9 mouse cellular contexts compared by ENCODE assay signal in the genomic region with DNA sequence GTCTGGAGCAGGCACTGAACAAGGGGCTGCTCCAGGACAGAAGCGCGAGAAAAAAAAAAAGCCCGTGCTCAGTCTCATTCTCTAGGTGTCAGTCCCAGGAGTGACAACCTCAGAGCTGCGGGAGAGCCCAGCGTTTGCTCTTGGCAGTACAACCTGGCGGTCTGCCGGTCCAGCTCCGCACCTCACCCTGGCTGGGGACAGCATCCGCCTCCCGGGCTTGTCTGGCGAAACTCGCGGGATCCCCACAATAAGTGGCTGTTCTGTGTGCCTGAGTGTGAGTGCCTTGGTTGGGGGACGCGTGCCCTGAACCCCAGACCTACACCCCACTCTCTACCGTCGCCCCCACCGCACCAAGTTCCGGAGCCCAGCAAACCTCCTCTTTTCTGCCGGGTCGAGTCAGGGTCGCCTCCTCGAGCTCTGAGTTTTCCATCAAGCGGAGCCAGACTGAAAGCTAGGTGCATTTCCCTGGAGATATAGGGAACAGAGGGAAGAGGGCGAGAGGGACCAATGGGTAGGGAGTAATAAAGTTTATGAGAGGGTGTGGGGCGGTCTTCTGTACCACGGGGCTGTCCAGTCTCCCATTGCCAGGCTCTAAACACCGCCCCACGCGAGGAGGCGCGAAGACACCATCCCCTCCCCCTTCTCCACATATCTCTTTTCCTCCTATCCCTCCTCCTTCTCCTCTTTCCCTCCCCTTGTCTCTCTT. TPM values are rescaled to one million over a fixed set of nuclear protein-coding genes. Genes with fewer than 3 reads are reported as not detected.
DNase-seq lines count a peak whose midpoint lies in the region; ATAC-seq and TF ChIP-seq lines count a peak whose summit lies in the region.
"Had no signal": no experiment of that assay in that cellular context is flagged by ENCODE, and none has a peak within 500 bp of the region (broad histone marks: within the 10 kb centered on the region; RNA-seq: fewer than 3 reads in every experiment).

No protein-coding gene starts in this region.

- ATAC-seq in megakaryocyte-erythroid progenitor cell, adult 5-6 weeks (replicated peaks; ENCODE audit: low FRiP score, low TSS enrichment, poor library complexity, severe bottlenecking): no peak
- no peak for ATAC-seq in frontal cortex, adult (ENCODE audit: low TSS enrichment)

- peak overlapping the region; percentile 35 for H3K4me3 ChIP-seq in bone marrow macrophage, adult 2 months (ENCODE audit: insufficient read depth, low read length)
- peak overlapping the region; percentile 17 for H3K4me3 ChIP-seq in myocyte

- no peak overlapping the region for H3ac ChIP-seq in myocyte (ENCODE audit: control insufficient read depth, insufficient read length)

- DNase-seq in kidney, postnatal 10 days: peak; percentile 28
- no peak for DNase-seq in kidney, adult 11 months
- DNase-seq in induced T-regulatory cell, adult 2 months (ENCODE audit: low read depth): peak; percentile 49
- DNase-seq in layer of hippocampus, postnatal 14 days (ENCODE audit: low spot score in 2 of 2): no peak

- no peaks in the 10 kb centered on the region for H3K4me1 ChIP-seq in bone marrow macrophage, adult 2 months (ENCODE audit: control insufficient read depth, insufficient read depth, low read length)

- no peak for TF ChIP-seq CTCF in bone marrow macrophage, adult 2 months (IDR thresholded peaks at IDR 0.05; ENCODE audit: low read depth, low read length)

- H3K79me2 ChIP-seq in myocyte (ENCODE audit: control insufficient read depth, insufficient read depth): no peaks in the 10 kb centered on the region

- H3K27ac ChIP-seq in bone marrow macrophage, adult 2 months (ENCODE audit: insufficient read depth, low read depth, low read length): no peak overlapping the region

- peaks cover 83% of the 10 kb centered on the region for H3K27me3 ChIP-seq in myocyte (ENCODE audit: control insufficient read depth, insufficient read depth, insufficient read length)

- no peaks in the 10 kb centered on the region for H3K36me3 ChIP-seq in myocyte (ENCODE audit: control insufficient read depth, insufficient read depth)

- H3K4me2 ChIP-seq in myocyte (ENCODE audit: low read depth): peak overlapping the region; percentile 85

- TF ChIP-seq POLR2A in bone marrow macrophage, adult 2 months (IDR thresholded peaks at IDR 0.05; ENCODE audit: borderline replicate concordance, low read depth, low read length): no peak
- no peak for TF ChIP-seq POLR2A in myocyte (IDR thresholded peaks at IDR 0.05; ENCODE audit: insufficient read length, low read depth)

TF ChIP-seq in myocyte, 11 proteins besides CTCF, POLR2A, EP300 and RAD21:
- TF ChIP-seq SRF (IDR thresholded peaks at IDR 0.05; ENCODE audit: control insufficient read depth, insufficient read length, low read depth): no peak
- no peak for TF ChIP-seq E2F4 (IDR thresholded peaks at IDR 0.05; ENCODE audit: insufficient read depth)
- no peak for TF ChIP-seq TCF3 (IDR thresholded peaks at IDR 0.05; ENCODE audit: insufficient read length, low read depth)
- no peak for TF ChIP-seq CEBPB (IDR thresholded peaks at IDR 0.05; ENCODE audit: insufficient read depth, poor library complexity, severe bottlenecking)
- TF ChIP-seq MAX (IDR thresholded peaks at IDR 0.05; ENCODE audit: low read depth): no peak
- TF ChIP-seq TCF12 (IDR thresholded peaks at IDR 0.05; ENCODE audit: insufficient read depth, poor library complexity, severe bottlenecking): no peak
- no peak for TF ChIP-seq MYOD1 (IDR thresholded peaks at IDR 0.05; ENCODE audit: control insufficient read depth in 1 of 3, insufficient read length in 2 of 3, low read depth in 2 of 3)
- TF ChIP-seq MYOG (IDR thresholded peaks at IDR 0.05; ENCODE audit: control insufficient read depth in 1 of 3, insufficient read depth in 1 of 3, insufficient read length in 2 of 3, low read depth in 2 of 3): no peak
- TF ChIP-seq USF1 (IDR thresholded peaks at IDR 0.05; ENCODE audit: low read depth): no peak
- TF ChIP-seq POLR2AphosphoS2 (IDR thresholded peaks at IDR 0.05; ENCODE audit: insufficient read length, low read depth): no peak
- no peak for TF ChIP-seq REST (IDR thresholded peaks at IDR 0.05; ENCODE audit: insufficient read depth, insufficient read length)

RNA-seq across cellular contexts. Expression of a gene that starts 0.6 kb away (rescaled TPM):
- not detected in 2 replicates for polyA plus RNA-seq in bone marrow macrophage, adult 2 months (2012; ENCODE audit: insufficient read depth, insufficient read length, missing spikeins)
- 0.66 TPM for polyA plus RNA-seq in myocyte (2012; fragmentation: generic; extraction: Trizol)
- not detected for total RNA-seq in layer of hippocampus, postnatal 14 days (2021)
- not detected in 2 replicates for total RNA-seq in megakaryocyte-erythroid progenitor cell, adult 5-6 weeks (2014; fragmentation: Nextera tagmentation)
- not detected in 2 replicates for total RNA-seq in megakaryocyte-erythroid progenitor cell, adult 5-6 weeks (2017)
- total RNA-seq: adrenal gland, postnatal 36 days had no signal

RNA-seq across cellular contexts. Expression of a gene that starts 32.3 kb away (rescaled TPM):
- not detected in 2 replicates for polyA plus RNA-seq in bone marrow macrophage, adult 2 months (2012; ENCODE audit: insufficient read depth, insufficient read length, missing spikeins)
- not detected for polyA plus RNA-seq in myocyte (2012; fragmentation: generic; extraction: Trizol)
- total RNA-seq in layer of hippocampus, postnatal 14 days (2021): under 1 TPM in 1 of 2 experiments, not detected in 1; 0.45 TPM
- total RNA-seq in megakaryocyte-erythroid progenitor cell, adult 5-6 weeks (2014; fragmentation: Nextera tagmentation): not detected in 2 replicates
- not detected in 2 replicates for total RNA-seq in megakaryocyte-erythroid progenitor cell, adult 5-6 weeks (2017)
- total RNA-seq: adrenal gland, postnatal 36 days had no signal

RNA-seq across cellular contexts. Expression of a gene that starts 32.9 kb away (rescaled TPM):
- 3.6 and 5.1 TPM in 2 replicates for polyA plus RNA-seq in bone marrow macrophage, adult 2 months (2012; ENCODE audit: insufficient read depth, insufficient read length, missing spikeins)
- polyA plus RNA-seq in myocyte (2012; fragmentation: generic; extraction: Trizol): not detected
- total RNA-seq in layer of hippocampus, postnatal 14 days (2021): not detected
- not detected in 2 replicates for total RNA-seq in megakaryocyte-erythroid progenitor cell, adult 5-6 weeks (2014; fragmentation: Nextera tagmentation)
- not detected in 2 replicates for total RNA-seq in megakaryocyte-erythroid progenitor cell, adult 5-6 weeks (2017)

RNA-seq across cellular contexts. Expression of a gene that starts 51.9 kb away (rescaled TPM):
- polyA plus RNA-seq in bone marrow macrophage, adult 2 months (2012; ENCODE audit: insufficient read depth, insufficient read length, missing spikeins): not detected in 2 replicates
- 0.05 TPM for polyA plus RNA-seq in myocyte (2012; fragmentation: generic; extraction: Trizol)
- not detected for total RNA-seq in layer of hippocampus, postnatal 14 days (2021)
- not detected in 2 replicates for total RNA-seq in megakaryocyte-erythroid progenitor cell, adult 5-6 weeks (2014; fragmentation: Nextera tagmentation)
- not detected in 2 replicates for total RNA-seq in megakaryocyte-erythroid progenitor cell, adult 5-6 weeks (2017)
- total RNA-seq: adrenal gland, postnatal 36 days had no signal

RNA-seq across cellular contexts. Expression of a gene that starts 54.5 kb away (rescaled TPM):
- polyA plus RNA-seq in bone marrow macrophage, adult 2 months (2012; ENCODE audit: insufficient read depth, insufficient read length, missing spikeins): not detected in 2 replicates
- not detected for polyA plus RNA-seq in myocyte (2012; fragmentation: generic; extraction: Trizol)
- total RNA-seq in layer of hippocampus, postnatal 14 days (2021): not detected
- total RNA-seq in megakaryocyte-erythroid progenitor cell, adult 5-6 weeks (2014; fragmentation: Nextera tagmentation): not detected in 2 replicates
- total RNA-seq in megakaryocyte-erythroid progenitor cell, adult 5-6 weeks (2017): not detected in 2 replicates
- total RNA-seq: adrenal gland, postnatal 36 days had no signal

Comparison
In these comparisons a context has a peak if more than half of its experiments do, and no peak if none do; other contexts are left out.
1. DNase-seq: peak in kidney, postnatal 10 days (single experiment) and induced T-regulatory cell, adult 2 months (single experiment); none in kidney, adult 11 months (single experiment) and layer of hippocampus, postnatal 14 days (0 of 2).